Mouse (Mus musculus): ENCODE measurements around the gene Smarca1. TPM values are rescaled to one million over a fixed set of nuclear protein-coding genes. Genes with fewer than 3 reads are reported as not detected.

The Smarca1 gene
- polyA plus RNA-seq, 1 experiment from 2014 or later, result 36.5 TPM

Other genes starting within 250 kb of the Smarca1 start
- 21.6 and 22.4 TPM in 2 replicates for gene Ocrl, start 19.4 kb upstream of the Smarca1 start, polyA plus RNA-seq (2014; fragmentation: Nextera tagmentation; extraction: Ambion mirVana)
- gene Apln, start 141.9 kb upstream of the Smarca1 start, polyA plus RNA-seq (2014; fragmentation: Nextera tagmentation; extraction: Ambion mirVana), result 3.3 and 4.8 TPM in 2 replicates
- 1.6 and 1.8 TPM in 2 replicates for gene Xpnpep2, start 215.8 kb upstream of the Smarca1 start, polyA plus RNA-seq (2014; fragmentation: Nextera tagmentation; extraction: Ambion mirVana)